Mouse (Mus musculus): ENCODE measurements at regions not wholly inside any gene's neighbourhood (a gene's known extent, or its start where the extent isn't known, plus 50 kb on each side); places are given as distances from the start of the nearest gene placed in this dataset.

DNA sequence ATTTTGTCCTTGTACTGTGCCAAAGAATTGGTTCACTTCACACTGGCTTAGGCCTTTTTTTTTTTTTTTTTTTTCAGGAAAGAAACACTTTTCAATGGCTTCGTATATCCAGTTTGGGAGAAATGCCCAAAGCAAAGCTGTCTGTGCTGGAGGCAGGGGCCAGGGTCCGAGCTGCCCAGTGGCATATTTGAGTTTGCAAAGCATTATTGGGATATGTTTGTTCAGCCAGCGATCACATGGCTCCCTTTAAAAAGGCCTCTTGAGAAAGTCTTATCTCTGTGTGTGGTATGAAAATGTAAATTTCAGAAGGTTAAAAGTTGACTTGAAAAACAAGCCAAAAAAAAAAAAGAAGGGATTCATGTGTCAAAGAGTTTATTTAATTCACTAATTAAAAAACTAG is 130.1 kb downstream of the 1500009L16Rik start:
- no peak for TF ChIP-seq CTCF (IDR thresholded peaks at IDR 0.05; ENCODE audit: borderline replicate concordance, extremely low read depth, insufficient read depth, insufficient read length)
- TF ChIP-seq POLR2A (IDR thresholded peaks at IDR 0.05; ENCODE audit: borderline replicate concordance, extremely low read depth, insufficient read depth, insufficient read length, poor library complexity, severe bottlenecking), result no peak

Data from brain, embryonic 14.5 days (tissue).